Mouse (Mus musculus) midbrain, embryonic 16.5 days (tissue): ENCODE results near the gene Arid1b. TPM values are rescaled to one million over a fixed set of nuclear protein-coding genes. Genes with fewer than 3 reads are reported as not detected.

Experiments used
- ATAC-seq: fragments of 200-750 bp; cut with Nextera tagmentation; 2 replicates; pipeline ENCODE4 v1.8.0; 2017; ENCODE audit warnings: moderate TSS enrichment
- H3K27ac ChIP-seq: fragments of 300-500 bp; sonication (generic); 2 replicates; pipeline ENCODE4 v1.5.1; 2014; ENCODE audit warnings: mild to moderate bottlenecking, low read length, mixed read lengths
- H3K27me3 ChIP-seq: fragments of 300-500 bp; sonication (generic); 2 replicates; pipeline ENCODE4 v1.6.1; 2014; ENCODE audit warnings: low read depth, low read length, mixed read lengths; ENCODE audit not compliant: control insufficient read depth, insufficient read depth
- H3K36me3 ChIP-seq: fragments of 300-500 bp; sonication (generic); 2 replicates; pipeline ENCODE4 v1.6.1; 2014; ENCODE audit warnings: mild to moderate bottlenecking, low read length, moderate library complexity, mixed read lengths; ENCODE audit not compliant: control insufficient read depth, insufficient read depth
- H3K4me1 ChIP-seq: fragments of 300-500 bp; sonication (generic); 2 replicates; pipeline ENCODE4 v1.6.1; 2014; ENCODE audit warnings: mild to moderate bottlenecking, low read length, mixed read lengths; ENCODE audit not compliant: control insufficient read depth, insufficient read depth
- H3K4me2 ChIP-seq: fragments of 300-500 bp; sonication (generic); 2 replicates; pipeline ENCODE4 v1.6.1; 2014; ENCODE audit warnings: mild to moderate bottlenecking, low read length, mixed read lengths
- H3K4me3 ChIP-seq: fragments of 300-500 bp; sonication (generic); 2 replicates; pipeline ENCODE4 v1.5.1; 2014; ENCODE audit warnings: low read depth, mild to moderate bottlenecking, low read length, moderate library complexity, mixed read lengths
- H3K9ac ChIP-seq: fragments of 300-500 bp; sonication (generic); 2 replicates; pipeline ENCODE4 v1.6.1; 2014; ENCODE audit warnings: low read depth, low read length, mixed read lengths
- H3K9me3 ChIP-seq: fragments of 300-500 bp; sonication (generic); replicated peaks from 2 replicates; pipeline ENCODE4 v1.6.1; 2014; ENCODE audit warnings: mild to moderate bottlenecking, low read length, mixed read lengths; ENCODE audit not compliant: control insufficient read depth, poor library complexity, severe bottlenecking
- WGBS: fragments of 180-500 bp; shearing (Covaris S2); extraction: QIAGEN DNeasy Blood & Tissue Kit; methylation state at CpG from one replicate; pipeline ENCODE4 v1.1.7; 2014; 5-methylcytosine and 5-hydroxymethylcytosine counted together
- polyA plus RNA-seq: library from polyadenylated mRNA; unstranded; fragments of >200 nt; fragmentation: Nextera tagmentation; extraction: Ambion mirVana; gene quantifications from 2 replicates; pipeline ENCODE4 v1.2.1, GENCODE M21; 2015

Gene Arid1b
- polyA plus RNA-seq, 1 experiment from 2014 or later = 13.1 TPM

- no peak for ATAC-seq
- Histone ChIP-seq H3K4me2 (no peak overlapping the region), H3K4me3 (no peak overlapping the region), H3K4me1 (peaks cover 24% of the 10 kb centered on the region), H3K9ac (no peak overlapping the region), H3K9me3 (no peaks in the 10 kb centered on the region), H3K27me3 (no peaks in the 10 kb centered on the region), H3K36me3 (no peaks in the 10 kb centered on the region), H3K27ac (no peak overlapping the region)
- WGBS = 88% methylated on average over 5 of the region's 5 CpGs
Measured at GRCm38 (mm10) chr17:5125856-5126806, 132.0 kb downstream of the Arid1b start.

- ATAC-seq = no peak
- H3K9me3 ChIP-seq = no peaks in the 10 kb centered on the region
- WGBS = 89% methylated on average over 2 of the region's 2 CpGs
Measured at GRCm38 (mm10) chr17:5129606-5130005, 135.5 kb downstream of the Arid1b start.

GRCm38 (mm10) chr17:5130116-5130515 is 136.0 kb downstream of the Arid1b start:
- Histone ChIP-seq H3K4me2 (no peak overlapping the region), H3K4me1 (peaks cover 18% of the 10 kb centered on the region; the same call in 1 of the 2 replicates), H3K27me3 (no peaks in the 10 kb centered on the region), H3K4me3 (no peak overlapping the region), H3K36me3 (no peaks in the 10 kb centered on the region), H3K9ac (no peak overlapping the region), H3K9me3 (no peaks in the 10 kb centered on the region), H3K27ac (no peak overlapping the region)
- ATAC-seq = no peak
- WGBS = 89% methylated on average over 4 of the region's 4 CpGs

More at GRCm38 (mm10) chr17:5129606-5130005, 135.5 kb downstream of the Arid1b start:
- Histone ChIP-seq H3K4me3 (no peak overlapping the region), H3K9ac (no peak overlapping the region), H3K36me3 (no peaks in the 10 kb centered on the region), H3K4me1 (peaks cover 18% of the 10 kb centered on the region; the same call in 1 of the 2 replicates), H3K27me3 (no peaks in the 10 kb centered on the region), H3K27ac (no peak overlapping the region), H3K4me2 (no peak overlapping the region)

GRCm38 (mm10) chr17:5131706-5132105 is 137.6 kb downstream of the Arid1b start:
- H3K27ac ChIP-seq = no peak overlapping the region
- no peaks in the 10 kb centered on the region for H3K36me3 ChIP-seq
- peaks cover 16% of the 10 kb centered on the region; the same call in 1 of the 2 replicates for H3K4me1 ChIP-seq
- no peak overlapping the region for H3K4me2 ChIP-seq
- ATAC-seq = no peak
- over 99% methylated on average over 6 of the region's 6 CpGs for WGBS
- H3K9me3 ChIP-seq = no peaks in the 10 kb centered on the region
- H3K27me3 ChIP-seq = no peaks in the 10 kb centered on the region
- H3K9ac ChIP-seq = no peak overlapping the region
- H3K4me3 ChIP-seq = no peak overlapping the region

GRCm38 (mm10) chr17:5132296-5132986 is 138.3 kb downstream of the Arid1b start:
- no peak for ATAC-seq

DNA sequence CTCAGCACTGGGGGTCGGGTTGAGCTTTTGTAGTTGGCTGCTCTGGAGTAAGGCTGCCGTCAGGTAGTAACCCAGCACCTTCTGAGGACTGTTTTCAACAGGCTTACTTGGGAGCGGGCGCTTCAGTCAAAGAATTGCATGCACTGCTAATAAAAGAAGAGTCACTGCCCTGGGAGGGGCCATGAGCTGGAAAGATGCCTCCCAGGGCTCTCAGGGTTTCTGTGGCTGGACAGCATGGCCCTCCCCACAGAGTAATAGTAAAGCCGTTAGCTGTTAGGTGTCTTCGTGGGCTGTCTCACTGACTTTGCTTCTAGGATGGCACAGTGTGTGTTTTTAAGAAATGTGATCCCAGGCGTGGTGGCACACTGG is 138.8 kb downstream of the Arid1b start:
- Histone ChIP-seq H3K9me3 (no peaks in the 10 kb centered on the region), H3K36me3 (no peaks in the 10 kb centered on the region), H3K9ac (no peak overlapping the region), H3K4me2 (no peak overlapping the region), H3K27ac (no peak overlapping the region), H3K27me3 (no peaks in the 10 kb centered on the region), H3K4me3 (no peak overlapping the region), H3K4me1 (peaks cover 10% of the 10 kb centered on the region)
- no peak for ATAC-seq
- WGBS = 79% methylated on average over 7 of the region's 7 CpGs

More at GRCm38 (mm10) chr17:5132296-5132986, 138.3 kb downstream of the Arid1b start:
- Histone ChIP-seq H3K4me1 (peaks cover 9% of the 10 kb centered on the region; the same call in 1 of the 2 replicates), H3K27ac (no peak overlapping the region), H3K4me2 (no peak overlapping the region), H3K9ac (no peak overlapping the region), H3K4me3 (no peak overlapping the region), H3K9me3 (no peaks in the 10 kb centered on the region), H3K27me3 (no peaks in the 10 kb centered on the region), H3K36me3 (no peaks in the 10 kb centered on the region)
- 95% methylated on average over 14 of the region's 14 CpGs for WGBS

DNA sequence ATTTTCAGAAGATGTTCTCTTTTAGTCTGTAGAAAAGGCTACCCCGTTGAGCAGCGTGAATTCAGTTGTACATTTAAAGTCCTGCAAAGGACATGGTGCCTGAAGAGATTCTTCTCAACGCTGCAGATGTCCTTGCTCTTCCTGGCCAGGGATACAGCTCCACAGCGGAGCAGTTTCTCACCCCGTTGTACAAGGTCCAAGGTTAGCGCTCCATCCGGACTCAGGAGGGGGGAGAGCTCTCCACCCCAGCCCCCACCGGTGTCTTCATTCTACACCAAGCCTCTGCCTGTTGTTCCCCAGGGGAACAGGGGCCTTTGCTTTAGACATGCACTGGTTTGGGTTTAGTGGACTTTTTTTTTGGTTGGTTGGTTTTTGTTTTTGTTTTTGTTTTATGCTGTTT is 139.7 kb downstream of the Arid1b start:
- Histone ChIP-seq H3K4me3 (no peak overlapping the region), H3K4me1 (peaks cover 15% of the 10 kb centered on the region), H3K9me3 (no peaks in the 10 kb centered on the region), H3K27me3 (no peaks in the 10 kb centered on the region), H3K36me3 (no peaks in the 10 kb centered on the region), H3K9ac (no peak overlapping the region), H3K4me2 (no peak overlapping the region), H3K27ac (no peak overlapping the region)
- 76% methylated on average over 8 of the region's 8 CpGs for WGBS
- no peak for ATAC-seq

GRCm38 (mm10) chr17:5134271-5134670 is 140.1 kb downstream of the Arid1b start:
- Histone ChIP-seq H3K9me3 (no peaks in the 10 kb centered on the region), H3K36me3 (no peaks in the 10 kb centered on the region), H3K4me3 (no peak overlapping the region), H3K4me1 (peaks cover 20% of the 10 kb centered on the region), H3K4me2 (no peak overlapping the region), H3K9ac (no peak overlapping the region), H3K27me3 (no peaks in the 10 kb centered on the region), H3K27ac (no peak overlapping the region)
- 57% methylated on average over 8 of the region's 8 CpGs for WGBS
- no peak for ATAC-seq

DNA sequence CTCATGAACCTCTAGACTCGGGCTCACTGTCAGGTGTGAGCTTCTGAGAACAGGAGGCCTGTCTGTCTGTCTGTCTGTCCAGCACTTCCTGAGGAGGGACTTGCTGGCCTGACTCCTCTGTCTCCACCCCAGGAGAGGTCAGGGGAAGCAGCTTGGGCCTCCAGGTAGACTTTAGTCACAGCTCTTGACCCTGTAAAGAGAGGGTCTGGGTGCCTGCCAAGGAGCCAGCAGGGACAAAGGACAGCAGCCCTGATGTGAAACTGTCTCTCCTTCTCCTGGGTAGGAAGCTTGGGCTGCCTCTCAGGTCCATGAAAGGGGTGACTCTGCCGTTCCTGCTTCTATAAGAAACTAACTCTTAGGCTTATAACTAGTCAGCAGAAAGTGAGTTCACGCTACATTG is 143.8 kb downstream of the Arid1b start:
- no peaks in the 10 kb centered on the region for H3K27me3 ChIP-seq
- H3K9ac ChIP-seq = no peak overlapping the region
- peaks cover 24% of the 10 kb centered on the region for H3K4me1 ChIP-seq
- H3K4me2 ChIP-seq = no peak overlapping the region
- no peak overlapping the region for H3K4me3 ChIP-seq
- H3K9me3 ChIP-seq = no peaks in the 10 kb centered on the region
- 74% methylated on average over 3 of the region's 3 CpGs for WGBS
- ATAC-seq = no peak
- H3K36me3 ChIP-seq = no peaks in the 10 kb centered on the region
- H3K27ac ChIP-seq = no peak overlapping the region
